Mouse (Mus musculus) spleen, postnatal 10 days (tissue): ENCODE data around the gene Zfp518a.
A peak's percentile ranks its signal among the peaks of the same experiment; 100 is the strongest.

ENCODE experiments used
- DNase-seq, 2 experiments: peaks; one replicate each; pipeline ENCODE4 v3.0.0; 2021 to 2022; ENCODE audit warnings: low spot score in 2 of 2

The Zfp518a gene

GRCm38 (mm10) chr19:40894519-40895392, at the start of gene Zfp518a:
Zfp518a (plus strand) TSS chr19:40894705.
- DNase-seq, result peak; percentile 87

DNA sequence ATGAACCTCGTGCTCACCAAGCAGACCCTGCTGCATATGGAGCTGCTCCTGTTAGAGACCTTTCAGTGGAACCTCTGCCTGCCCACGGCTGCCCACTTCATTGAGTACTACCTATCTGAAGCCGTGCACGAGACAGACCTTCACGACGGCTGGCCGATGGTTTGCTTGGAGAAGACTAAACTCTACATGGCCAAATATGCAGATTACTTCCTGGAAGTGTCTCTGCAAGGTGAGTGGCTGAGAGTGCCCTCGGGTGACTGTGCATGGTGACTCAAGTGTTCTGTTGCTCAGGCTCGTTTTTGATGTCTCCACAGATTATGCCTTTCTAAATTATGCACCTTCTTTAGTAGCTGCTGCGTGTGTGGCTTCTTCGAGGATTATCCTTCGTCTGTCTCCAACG, 49.8 kb upstream of the Zfp518a start:
- DNase-seq, result no peak

- DNase-seq, result no peak
Observed at GRCm38 (mm10) chr19:40849391-40849790, 45.1 kb upstream of the Zfp518a start.

DNA sequence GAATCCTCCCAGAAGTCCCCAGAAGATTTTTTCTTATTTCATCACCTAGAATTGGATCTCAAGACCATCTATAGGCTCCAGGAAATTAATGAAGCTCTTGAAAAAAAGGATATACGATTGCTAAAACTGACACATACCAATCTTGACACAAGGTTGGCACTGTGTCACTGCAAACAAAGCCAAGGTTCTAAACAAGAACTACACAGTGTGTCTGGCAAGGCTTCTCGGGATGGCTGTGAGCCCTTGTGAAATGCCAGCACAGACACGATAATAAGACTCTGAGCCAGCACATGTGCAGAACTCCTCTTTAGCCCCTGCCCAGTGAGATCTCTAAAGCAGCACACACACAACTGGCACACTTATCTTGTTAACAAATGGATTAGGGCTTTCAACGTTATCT, 35.0 kb upstream of the Zfp518a start:
- no peak for DNase-seq

DNA sequence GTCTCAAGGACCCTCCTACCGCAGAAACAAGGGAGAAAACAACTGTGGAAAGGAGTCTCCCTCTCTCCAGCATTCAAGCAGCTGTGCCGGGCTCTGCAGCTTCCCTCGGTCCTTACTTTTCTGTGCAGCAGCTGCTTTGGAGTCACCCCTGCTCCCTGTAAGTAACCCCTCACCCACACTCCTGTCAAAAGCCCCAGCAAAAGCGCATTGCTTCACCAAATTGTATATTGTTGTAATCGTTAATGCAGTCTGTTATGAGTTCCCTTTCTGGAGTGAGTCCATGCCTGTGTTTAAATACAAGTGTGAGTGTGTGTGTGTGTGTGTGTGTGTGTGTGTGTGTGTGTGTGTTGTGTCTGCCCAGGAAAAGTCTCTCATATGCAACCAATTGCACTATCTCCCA, 26.2 kb upstream of the Zfp518a start:
- no peak for DNase-seq

DNA sequence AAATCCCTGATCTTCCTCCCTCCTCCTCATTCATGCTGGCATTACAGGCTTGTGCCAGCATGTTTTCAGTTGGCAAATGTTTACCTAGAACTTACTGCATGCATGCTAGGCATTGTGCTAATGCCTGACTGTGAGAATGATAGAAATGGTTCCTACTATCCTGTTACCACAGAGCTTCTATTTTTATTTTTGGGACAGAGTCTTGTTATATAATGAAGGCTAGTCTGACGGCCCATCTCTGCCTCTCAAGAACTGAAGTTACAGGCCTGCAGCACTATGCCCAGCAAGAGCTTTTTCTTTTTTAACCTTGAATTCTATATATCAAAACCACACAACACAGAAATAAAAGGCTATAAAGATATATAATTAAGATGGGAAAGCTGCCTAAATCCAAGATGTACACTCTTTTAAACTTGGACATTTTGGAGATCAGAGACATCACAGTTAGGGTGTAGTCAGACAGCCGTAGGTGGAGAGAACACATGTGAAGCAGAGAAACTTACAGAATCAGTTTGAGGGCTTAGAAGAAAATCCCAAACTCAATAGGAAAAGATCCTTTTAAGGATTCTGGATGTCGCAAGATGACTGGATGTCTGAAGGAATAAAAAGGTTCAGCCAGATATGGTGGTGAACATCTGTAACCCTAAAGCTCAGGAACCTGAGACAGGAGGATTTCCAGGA, 24.9 kb upstream of the Zfp518a start:
- no peak for DNase-seq

- peak; percentile 71 to 92 for DNase-seq
Observed at GRCm38 (mm10) chr19:40872955-40873665, 21.4 kb upstream of the Zfp518a start.

GRCm38 (mm10) chr19:40881700-40882099, 12.8 kb upstream of the Zfp518a start:
- no peak for DNase-seq

DNA sequence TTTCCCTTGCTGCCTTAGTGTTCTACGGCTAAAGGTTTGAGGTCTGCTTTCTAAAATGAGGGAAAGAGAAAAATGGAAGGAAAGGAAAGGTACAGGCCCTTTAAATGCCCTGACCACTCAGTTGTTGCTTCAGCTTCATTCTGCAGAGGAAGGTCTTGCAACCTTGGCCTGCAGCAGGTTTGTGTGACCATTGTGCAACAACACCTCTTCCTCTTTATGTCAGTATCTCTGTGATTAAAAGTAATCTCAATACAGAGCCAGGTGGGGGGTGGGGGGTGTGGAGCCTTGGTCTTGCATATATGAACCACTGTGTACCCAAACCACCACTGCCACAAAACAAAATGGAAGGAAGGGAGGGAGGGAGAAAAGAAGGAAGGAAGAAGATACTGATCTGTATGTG, 5.6 kb upstream of the Zfp518a start:
- DNase-seq, result no peak

DNA sequence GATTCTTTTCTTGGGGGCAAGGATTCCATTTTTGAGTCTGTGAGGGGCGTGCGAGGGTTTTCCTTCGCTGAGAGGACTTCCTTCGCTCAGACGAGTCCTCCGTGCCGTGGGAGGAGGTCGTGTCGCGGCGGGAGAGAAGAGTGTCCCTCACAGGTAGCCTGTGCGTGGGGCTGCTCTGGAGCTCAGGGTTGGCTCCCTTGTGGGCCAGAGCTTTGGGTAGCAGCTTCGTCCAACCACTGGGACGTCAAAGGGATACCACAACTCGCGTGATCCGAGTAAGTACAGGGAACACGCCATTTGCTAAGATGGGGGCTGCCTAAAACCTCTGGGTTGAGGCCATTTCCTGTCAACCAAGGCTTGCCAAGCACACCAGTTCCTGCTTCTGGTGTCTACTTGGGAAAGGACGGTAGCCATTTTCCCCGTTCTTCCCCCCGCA, 416 bp upstream of the Zfp518a start:
- no peak for DNase-seq

DNA sequence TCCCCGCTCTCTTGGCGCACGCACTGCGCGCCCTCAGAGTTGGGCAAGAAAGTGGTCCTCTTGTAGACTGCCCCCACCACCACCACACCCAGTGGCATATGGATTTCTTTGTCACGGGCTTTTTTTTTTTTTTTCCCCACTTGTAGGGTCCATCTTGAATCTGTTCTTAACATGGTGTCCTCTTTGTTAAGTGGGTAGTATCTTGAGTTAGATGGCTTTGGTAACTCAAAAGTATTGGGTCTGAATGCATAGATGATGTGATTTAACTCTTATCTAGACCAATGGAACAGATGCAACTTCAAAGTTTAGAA, 843 bp downstream of the Zfp518a start:
- no peak for DNase-seq

DNA sequence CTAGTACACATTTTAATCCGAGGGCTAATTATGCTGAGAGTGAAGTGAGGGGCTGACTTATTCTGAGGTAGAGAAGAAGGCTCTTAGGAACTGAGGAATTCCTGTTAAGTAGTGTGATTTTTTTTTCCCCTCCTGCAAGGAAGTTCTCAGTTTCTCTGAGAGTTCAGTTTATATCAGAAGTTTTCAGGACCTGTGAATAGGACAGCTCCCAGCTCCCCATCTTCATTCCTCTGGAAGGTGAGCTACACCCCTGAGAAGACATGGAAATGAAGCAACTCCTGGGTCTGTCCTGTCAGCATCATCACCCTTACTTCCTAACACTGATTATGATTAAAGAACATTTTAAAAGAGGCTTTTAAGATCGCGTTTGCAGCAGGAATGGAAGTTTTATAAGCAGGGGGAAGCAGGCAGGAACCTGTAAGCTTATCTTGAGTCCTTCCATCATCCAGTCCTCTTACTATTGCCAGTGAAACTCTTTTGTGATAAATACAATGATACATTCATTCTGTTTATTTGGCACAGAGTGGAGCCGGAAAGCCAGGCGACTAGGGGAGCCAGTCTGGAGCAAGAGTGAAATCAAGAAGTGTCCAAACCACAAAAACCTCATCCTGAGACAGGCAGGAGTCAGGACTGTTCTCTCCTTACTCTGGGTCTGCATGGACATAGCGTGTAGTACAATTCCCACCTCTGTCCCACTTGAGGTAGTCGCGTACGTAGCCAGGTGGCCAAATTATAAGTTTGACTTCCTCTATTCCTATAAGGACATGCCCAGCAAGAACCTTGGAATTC, 37.3 kb downstream of the Zfp518a start:
- no peak for DNase-seq

DNA sequence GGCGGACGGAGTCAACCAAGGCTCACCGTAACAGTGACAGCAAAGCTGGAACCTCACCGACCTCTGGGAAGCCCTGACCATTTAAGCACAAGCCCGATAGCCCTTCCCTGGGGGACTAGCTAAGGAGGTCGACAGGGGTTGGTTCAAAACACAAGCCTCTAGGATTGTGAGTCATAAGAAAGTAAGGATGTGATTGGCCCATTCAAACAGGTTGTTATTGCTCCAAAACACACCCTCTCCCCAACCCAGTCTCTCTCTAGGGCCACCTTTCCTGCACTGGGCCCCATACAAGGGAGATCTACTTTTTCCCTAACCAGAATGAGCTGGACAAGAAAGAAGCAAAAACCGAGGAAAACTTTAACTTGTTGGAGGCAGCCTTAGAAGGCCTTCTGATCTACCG, 40.9 kb downstream of the Zfp518a start:
- DNase-seq, result no peak

- DNase-seq, result no peak
Observed at GRCm38 (mm10) chr19:40936038-40936437, 41.5 kb downstream of the Zfp518a start.

DNA sequence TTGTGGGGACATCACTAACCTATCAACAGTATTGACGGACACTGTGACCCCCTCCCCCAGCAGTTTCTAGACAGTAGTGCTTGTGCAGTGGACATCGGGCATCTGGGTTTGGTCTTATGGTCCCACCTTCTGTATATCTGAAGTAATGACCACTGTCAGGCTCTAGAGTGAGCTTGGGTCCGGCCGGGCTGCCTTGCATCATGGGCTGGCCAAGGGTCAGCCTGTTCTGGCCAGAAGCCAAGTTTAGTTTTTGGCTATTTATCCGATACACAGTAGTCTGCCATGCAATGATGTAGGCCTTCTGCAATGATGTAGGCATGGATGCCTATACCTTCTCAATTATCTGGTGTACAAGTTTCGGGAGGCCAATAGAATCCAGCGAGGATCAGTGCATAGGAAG, 49.0 kb downstream of the Zfp518a start:
- no peak for DNase-seq

- no peak for DNase-seq
Observed at GRCm38 (mm10) chr19:40946937-40947577, 52.6 kb downstream of the Zfp518a start.

DNA sequence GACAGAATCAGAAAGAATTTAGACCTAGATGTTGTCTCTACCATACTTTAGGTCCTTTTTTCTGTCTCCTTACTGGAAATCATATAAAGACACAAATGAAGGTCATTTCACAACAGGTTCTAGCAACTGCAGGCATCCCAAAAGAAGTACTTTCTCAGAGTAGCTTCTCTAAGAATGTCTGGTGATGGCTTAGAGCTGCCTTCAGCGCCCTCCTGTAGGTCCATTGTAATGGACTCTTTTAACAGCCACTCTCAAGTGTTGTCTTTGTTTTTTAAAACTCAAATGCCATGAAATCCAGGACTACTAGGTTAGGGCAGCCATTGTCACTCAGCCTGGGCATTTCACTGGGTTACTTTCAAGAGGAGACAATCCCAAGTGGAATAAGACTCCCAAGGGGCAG, 64.5 kb downstream of the Zfp518a start:
- DNase-seq, result no peak

GRCm38 (mm10) chr19:40962988-40963387, 68.5 kb downstream of the Zfp518a start:
- DNase-seq, result peak; percentile 69 to 88

- DNase-seq, result no peak
Observed at GRCm38 (mm10) chr19:40964367-40964891, 69.9 kb downstream of the Zfp518a start.

GRCm38 (mm10) chr19:40964936-40965850, 70.7 kb downstream of the Zfp518a start:
- DNase-seq, result no peak
